Mouse (Mus musculus) adrenal gland, postnatal 25 days (tissue): ENCODE data around the gene Abcc12. TPM values are rescaled to one million over a fixed set of nuclear protein-coding genes. Genes with fewer than 3 reads are reported as not detected.

Source experiments
- DNase-seq: peaks from one replicate; pipeline ENCODE4 v3.0.0; 2021; ENCODE audit warnings: mixed read lengths
- long read RNA-seq: library from polyadenylated mRNA; stranded (forward); transcript quantifications from one replicate; pipeline ENCODE4 v2.0.0, GENCODE M21; 2021
- total RNA-seq: library from RNA; stranded (reverse); gene quantifications from 2 replicates; pipeline ENCODE4 v1.2.3, GENCODE M21; 2021

Abcc12 gene
- total RNA-seq: not detected in 2 replicates
- long read RNA-seq: 0 reads

GRCm38 (mm10) chr8:86580458-86580857, at the start of gene Abcc12:
Abcc12 (minus strand) TSS chr8:86580686.
- no peak for DNase-seq

GRCm38 (mm10) chr8:86630212-86630611, 49.7 kb upstream of the Abcc12 start:
- DNase-seq: no peak

GRCm38 (mm10) chr8:86624915-86625314, 44.4 kb upstream of the Abcc12 start:
- DNase-seq: no peak

GRCm38 (mm10) chr8:86623911-86624731, 43.6 kb upstream of the Abcc12 start, which contains the start of gene Lonp2:
Lonp2 (plus strand) TSS chr8:86624043.
- peak; percentile 99 for DNase-seq

DNA sequence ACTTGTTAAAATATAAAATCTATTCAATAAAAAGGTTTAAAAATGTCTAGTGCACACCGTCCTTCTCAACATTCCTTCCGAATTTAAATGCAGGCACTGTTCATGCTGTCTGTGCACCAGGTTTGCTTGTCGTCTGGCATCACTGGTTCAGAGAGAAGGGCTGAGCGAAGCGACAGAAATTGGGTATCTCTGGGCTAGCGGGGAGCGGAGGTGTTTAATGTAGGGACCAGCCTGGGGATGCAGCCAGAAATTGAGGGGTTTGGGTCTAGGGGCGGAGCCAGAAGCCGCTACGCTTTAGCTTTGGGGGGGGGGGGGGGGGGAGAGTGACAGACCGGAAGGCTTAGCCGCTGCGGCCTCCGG, 43.0 kb upstream of the Abcc12 start:
- no peak for DNase-seq

- no peak for DNase-seq
Measured at GRCm38 (mm10) chr8:86617759-86618387, 37.4 kb upstream of the Abcc12 start.

DNA sequence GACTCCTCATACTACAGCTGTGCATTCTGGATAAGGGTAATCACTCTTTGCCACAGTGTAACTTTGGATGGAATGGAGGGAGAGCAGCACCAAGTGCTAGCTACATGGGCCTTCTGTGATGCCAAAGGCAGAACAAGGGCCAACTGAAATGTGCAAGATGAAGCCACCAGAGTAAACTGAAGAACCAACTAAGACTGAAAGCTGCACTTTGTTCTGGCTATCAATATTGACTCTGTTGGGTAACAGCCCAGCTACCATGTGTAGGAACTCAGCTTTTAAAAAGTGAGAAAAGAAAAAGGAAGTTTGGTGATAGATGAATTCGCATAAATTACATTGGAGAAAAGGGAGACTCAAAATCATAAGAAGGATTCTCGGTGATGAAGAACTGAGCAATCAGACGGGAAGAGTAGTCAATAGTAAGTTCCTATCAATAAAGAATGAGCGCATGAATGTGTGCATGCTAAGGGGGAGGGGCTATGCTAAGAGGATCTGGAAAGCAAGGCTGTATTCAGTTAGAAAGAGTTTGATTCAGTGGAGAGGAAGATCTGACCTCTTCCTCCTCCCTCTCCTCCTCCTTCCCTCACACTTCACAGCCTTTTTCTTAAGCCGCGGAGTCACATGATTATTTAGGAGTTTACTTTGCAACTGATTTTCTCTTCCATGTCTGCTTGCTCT, 34.7 kb upstream of the Abcc12 start:
- DNase-seq: no peak

GRCm38 (mm10) chr8:86613798-86614197, 33.3 kb upstream of the Abcc12 start:
- no peak for DNase-seq

GRCm38 (mm10) chr8:86604676-86605075, 24.2 kb upstream of the Abcc12 start:
- DNase-seq: no peak

GRCm38 (mm10) chr8:86603174-86603573, 22.7 kb upstream of the Abcc12 start:
- DNase-seq: no peak

DNA sequence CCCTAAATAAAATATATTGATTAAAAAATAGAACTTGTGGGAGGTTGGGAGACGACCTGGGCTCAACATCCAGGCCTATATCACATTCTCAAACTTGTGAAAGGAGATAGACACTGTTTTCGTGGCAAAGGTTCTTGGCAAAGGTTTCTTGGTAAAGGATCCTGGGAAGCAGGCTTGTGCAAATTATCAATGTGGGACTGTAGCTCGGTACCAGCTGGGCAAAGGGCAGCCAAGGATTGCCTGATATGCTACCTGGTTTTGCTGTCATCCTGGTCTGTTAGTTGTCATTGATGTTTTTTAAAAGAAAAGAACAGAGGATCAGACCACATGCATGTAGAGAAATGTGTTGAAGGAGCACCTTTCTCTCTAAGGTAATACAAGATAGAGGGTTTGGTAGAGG, 19.8 kb upstream of the Abcc12 start:
- DNase-seq: no peak

DNA sequence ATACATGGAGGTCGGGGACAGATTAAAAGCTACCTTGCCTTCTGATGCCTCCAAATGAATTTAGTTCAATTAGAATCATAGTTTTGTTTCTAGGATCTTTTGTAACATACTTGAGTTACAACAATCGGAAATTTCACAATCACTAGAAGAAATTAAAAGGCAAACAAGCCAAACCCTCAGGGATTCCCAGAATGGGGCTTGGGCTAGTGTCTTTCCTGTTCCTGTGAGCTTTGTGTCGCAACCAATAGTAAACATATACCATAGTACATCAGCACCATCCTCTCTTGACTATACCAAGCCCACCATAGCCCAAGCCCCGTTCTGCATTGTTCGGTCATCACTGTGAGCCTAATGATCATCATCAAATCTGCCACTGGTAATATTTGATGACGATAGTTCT, 18.8 kb upstream of the Abcc12 start:
- DNase-seq: no peak

DNA sequence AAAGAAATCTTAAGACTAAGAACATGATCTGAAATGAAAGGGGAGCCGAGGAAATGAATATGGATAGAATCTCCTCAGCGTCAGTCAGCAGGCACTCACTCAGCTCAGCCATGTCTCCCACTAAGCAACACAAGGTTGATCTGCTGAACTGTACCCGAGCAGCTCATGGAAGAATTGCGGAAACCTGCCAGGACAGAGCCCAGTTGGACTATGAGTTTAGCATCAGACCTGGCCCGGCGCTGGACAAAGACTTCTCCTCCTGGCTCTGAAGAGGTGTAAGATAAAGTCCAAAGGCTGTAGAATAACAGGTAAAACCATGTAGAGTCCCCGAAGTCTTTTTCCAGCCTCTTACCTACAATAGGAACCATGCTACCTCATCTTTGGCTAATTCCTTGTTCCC, 17.2 kb upstream of the Abcc12 start:
- DNase-seq: no peak

DNA sequence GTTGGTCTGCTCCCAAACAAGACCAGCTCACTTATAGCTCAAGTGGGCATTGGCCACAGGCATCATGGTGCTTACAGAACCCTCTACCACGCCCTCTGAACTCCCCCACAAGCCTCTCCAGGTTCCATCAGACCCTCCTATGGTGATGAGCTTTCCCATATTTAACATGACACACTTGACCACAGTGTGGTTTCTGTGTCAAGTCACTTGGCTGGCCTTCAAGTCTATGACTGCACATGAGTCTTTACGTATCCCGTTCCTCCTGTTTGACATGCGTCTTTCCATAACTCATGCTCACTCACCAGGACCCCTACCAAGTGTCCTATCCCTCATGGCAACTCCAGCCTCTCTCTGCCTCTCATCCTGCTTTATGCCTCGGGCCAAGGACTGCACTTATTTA, 15.2 kb upstream of the Abcc12 start:
- no peak for DNase-seq

GRCm38 (mm10) chr8:86594159-86594796, 13.8 kb upstream of the Abcc12 start:
- DNase-seq: no peak

DNA sequence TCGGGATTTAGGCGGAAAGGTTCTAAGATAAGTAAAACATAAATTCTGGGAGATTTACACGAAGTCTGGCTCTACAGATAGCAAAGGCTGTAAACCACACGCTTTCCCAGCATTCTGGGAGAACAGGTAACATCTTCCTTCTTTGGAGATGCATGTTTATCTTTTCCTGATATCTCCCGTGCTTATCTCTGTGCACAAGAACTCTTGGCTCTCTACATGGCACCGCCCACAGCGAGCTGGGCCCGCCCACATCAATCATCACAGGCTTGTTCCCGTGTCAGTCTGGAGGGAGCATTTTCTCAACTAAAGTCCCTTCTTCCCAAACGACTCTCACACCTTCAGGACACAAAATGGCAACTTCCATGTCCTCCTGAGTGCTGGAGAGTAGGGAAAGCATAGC, 12.6 kb upstream of the Abcc12 start:
- DNase-seq: no peak

DNA sequence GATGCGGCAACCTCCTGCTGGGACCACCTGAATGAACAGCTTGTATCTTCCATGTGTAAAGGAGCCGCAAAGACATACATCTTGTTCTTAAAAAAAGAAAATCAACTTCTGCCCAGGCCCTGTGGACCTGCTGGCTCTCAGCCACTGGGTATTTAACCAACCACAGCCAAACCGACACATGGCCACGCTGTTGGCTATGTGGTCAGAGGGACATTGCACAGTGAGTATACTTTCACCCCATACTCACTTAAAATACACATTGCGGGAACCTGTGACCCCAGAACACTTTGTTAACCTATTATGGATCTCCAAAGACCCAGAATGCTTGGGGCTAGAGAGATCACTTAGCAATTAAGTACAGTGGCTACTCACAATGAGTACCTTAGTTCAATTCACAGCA, 7.9 kb upstream of the Abcc12 start:
- DNase-seq: no peak

GRCm38 (mm10) chr8:86586642-86587041, 6.2 kb upstream of the Abcc12 start:
- no peak for DNase-seq

- DNase-seq: no peak
Measured at GRCm38 (mm10) chr8:86586058-86586457, 5.6 kb upstream of the Abcc12 start.

- peak; percentile 67 for DNase-seq
Measured at GRCm38 (mm10) chr8:86585532-86585931, 5.0 kb upstream of the Abcc12 start.

DNA sequence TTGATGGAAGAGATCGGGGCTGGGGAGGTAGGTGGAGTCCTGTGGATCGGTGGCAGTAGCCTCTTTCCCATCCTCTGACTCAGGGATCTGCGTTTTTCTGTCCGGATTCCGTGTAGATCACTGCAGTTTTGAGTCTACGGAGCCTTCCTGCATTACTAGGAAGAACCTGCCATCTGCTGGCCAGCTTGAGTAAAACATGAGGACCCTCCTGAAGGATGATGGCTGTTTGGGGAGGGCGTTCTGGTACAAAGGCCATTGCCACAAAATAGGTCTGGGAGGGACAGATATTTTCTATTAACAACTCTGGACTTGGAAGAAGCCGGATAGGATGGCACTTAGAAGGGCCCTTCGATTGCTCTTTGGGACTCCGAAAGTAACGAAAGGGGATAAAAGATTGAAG, 4.6 kb upstream of the Abcc12 start:
- DNase-seq: peak; percentile 77

DNA sequence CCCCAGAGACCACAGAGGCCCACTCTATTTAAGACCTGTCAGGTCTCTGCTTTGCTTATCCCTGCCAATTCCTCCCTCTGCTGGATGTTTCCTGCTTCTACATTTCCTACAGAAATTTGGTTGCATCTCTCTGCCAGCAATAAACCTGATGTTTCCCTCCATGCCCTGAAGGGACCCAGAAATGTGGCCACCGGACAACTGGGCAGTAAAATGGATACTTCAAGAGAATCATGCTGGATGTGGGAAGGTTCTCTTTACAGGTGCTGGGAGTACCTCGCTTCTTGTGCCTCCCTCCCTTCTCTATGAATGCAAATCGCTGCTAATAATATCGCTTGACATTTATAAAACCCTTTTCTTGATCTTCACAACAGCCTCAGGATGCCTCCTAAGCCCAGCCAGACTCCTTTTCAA, 1.4 kb upstream of the Abcc12 start:
- DNase-seq: no peak

DNA sequence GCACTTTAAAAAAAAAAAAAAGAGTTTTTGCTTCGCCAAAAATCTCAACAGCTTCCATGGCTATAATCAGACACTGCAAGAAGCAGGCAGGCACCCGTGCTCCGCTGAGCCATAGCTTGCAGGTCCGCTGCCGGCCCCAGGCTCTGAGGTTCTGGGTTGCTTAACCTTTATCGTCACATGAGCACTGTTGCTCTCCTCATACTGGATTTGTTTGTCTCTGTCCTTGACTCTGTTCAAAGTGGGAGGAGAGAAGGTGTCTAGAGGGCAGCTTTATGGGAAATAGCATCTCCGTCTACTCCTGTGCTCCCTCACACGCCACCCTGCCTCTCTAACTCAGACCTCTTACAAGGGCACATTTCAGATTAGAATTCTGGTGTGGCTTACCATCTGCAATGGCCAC, 1.8 kb downstream of the Abcc12 start:
- DNase-seq: no peak
